Mouse (Mus musculus) forebrain, embryonic 14.5 days (tissue): ENCODE results near the gene Wbp2. TPM values are rescaled to one million over a fixed set of nuclear protein-coding genes. Genes with fewer than 3 reads are reported as not detected.

Experiments
- ATAC-seq: fragments of 200-750 bp; cut with Nextera tagmentation; 2 replicates; pipeline ENCODE4 v1.8.0; 2017; ENCODE audit warnings: mild to moderate bottlenecking, moderate library complexity
- DNase-seq: peaks from one replicate; pipeline ENCODE4 v3.0.0-alpha.2; 2015; ENCODE audit warnings: low spot score
- H3K27ac ChIP-seq: fragments of 300-500 bp; sonication (generic); 2 replicates; pipeline ENCODE4 v1.5.1; 2014; ENCODE audit warnings: low read depth, mild to moderate bottlenecking, control low read depth, low read length, moderate library complexity
- H3K27me3 ChIP-seq: fragments of 300-500 bp; sonication (generic); replicated peaks from 2 replicates; pipeline ENCODE4 v1.6.1; 2014; ENCODE audit warnings: low read length, control low read depth, mixed read lengths; ENCODE audit not compliant: control insufficient read depth, insufficient read depth
- H3K36me3 ChIP-seq: fragments of 300-500 bp; sonication (generic); 2 replicates; pipeline ENCODE4 v1.6.1; 2014; ENCODE audit warnings: low read length, control low read depth; ENCODE audit not compliant: control insufficient read depth, insufficient read depth
- H3K4me1 ChIP-seq: fragments of 300-500 bp; sonication (generic); 2 replicates; pipeline ENCODE4 v1.6.1; 2014; ENCODE audit warnings: antibody characterized with exemption, low read length, control low read depth; ENCODE audit not compliant: control insufficient read depth, insufficient read depth
- H3K4me2 ChIP-seq: fragments of 300-500 bp; sonication (generic); 2 replicates; pipeline ENCODE4 v1.6.1; 2014; ENCODE audit warnings: mild to moderate bottlenecking, control low read depth, low read length
- H3K4me3 ChIP-seq: fragments of 300-500 bp; sonication (generic); 2 replicates; pipeline ENCODE4 v1.5.1; 2014; ENCODE audit warnings: low read depth, low read length, control low read depth
- H3K9ac ChIP-seq: fragments of 300-500 bp; sonication (generic); 2 replicates; pipeline ENCODE4 v1.6.1; 2014; ENCODE audit warnings: mild to moderate bottlenecking, low read length, control low read depth, moderate library complexity
- H3K9me3 ChIP-seq: fragments of 300-500 bp; sonication (generic); replicated peaks from 2 replicates; pipeline ENCODE4 v1.6.1; 2016; ENCODE audit warnings: low read length, control low read depth, mixed read lengths; ENCODE audit not compliant: control insufficient read depth
- WGBS: fragments of 180-500 bp; shearing (Covaris S2); extraction: QIAGEN DNeasy Blood & Tissue Kit; methylation state at CpG from one replicate; pipeline ENCODE4 v1.1.7; 2014; 5-methylcytosine and 5-hydroxymethylcytosine counted together
- polyA plus RNA-seq: library from polyadenylated mRNA; unstranded; fragments of >200 nt; fragmentation: Nextera tagmentation; extraction: Ambion mirVana; gene quantifications from 2 replicates; pipeline ENCODE4 v1.2.1, GENCODE M21; 2014

Gene Wbp2
- polyA plus RNA-seq, 1 experiment from 2014 or later = 145 TPM

GRCm38 (mm10) chr11:116041833-116042232, 45.0 kb downstream of the Wbp2 start:
- no peak overlapping the region for H3K4me2 ChIP-seq
- peaks cover 63% of the 10 kb centered on the region for H3K36me3 ChIP-seq
- no peaks in the 10 kb centered on the region for H3K27me3 ChIP-seq
- DNase-seq (no peak), ATAC-seq (no peak)
- no peak overlapping the region for H3K4me3 ChIP-seq
- WGBS = 100% methylated on average over 2 of the region's 2 CpGs
- no peak overlapping the region for H3K9ac ChIP-seq
- no peak overlapping the region for H3K27ac ChIP-seq
- no peaks in the 10 kb centered on the region for H3K9me3 ChIP-seq
- no peaks in the 10 kb centered on the region for H3K4me1 ChIP-seq

DNA sequence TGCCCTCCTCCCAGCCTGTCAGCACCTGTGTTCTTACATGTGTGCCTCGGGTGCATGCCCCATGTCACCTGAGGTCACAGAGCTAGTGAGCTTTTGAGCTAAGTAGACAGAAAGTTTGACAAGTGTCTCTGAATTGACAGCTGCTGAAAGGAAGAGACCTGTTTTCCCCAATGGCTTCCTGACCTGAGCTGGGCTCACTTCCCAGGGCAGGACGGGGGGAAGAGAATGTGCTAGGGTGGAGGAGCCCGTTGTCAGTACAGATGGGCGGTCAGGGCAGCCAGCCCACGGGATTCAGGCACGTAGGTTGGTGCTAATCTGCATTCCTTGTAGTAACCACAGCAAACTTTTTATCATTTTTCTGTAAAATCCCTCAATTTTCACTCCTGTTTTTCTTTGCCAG, 46.2 kb downstream of the Wbp2 start:
- Histone ChIP-seq H3K4me1 (no peaks in the 10 kb centered on the region), H3K27ac (no peak overlapping the region), H3K36me3 (peaks cover 55% of the 10 kb centered on the region), H3K9ac (no peak overlapping the region), H3K4me2 (no peak overlapping the region), H3K27me3 (no peaks in the 10 kb centered on the region), H3K9me3 (no peaks in the 10 kb centered on the region), H3K4me3 (no peak overlapping the region)
- 94% methylated on average over 6 of the region's 6 CpGs for WGBS
- ATAC-seq (no peak), DNase-seq (no peak)

DNA sequence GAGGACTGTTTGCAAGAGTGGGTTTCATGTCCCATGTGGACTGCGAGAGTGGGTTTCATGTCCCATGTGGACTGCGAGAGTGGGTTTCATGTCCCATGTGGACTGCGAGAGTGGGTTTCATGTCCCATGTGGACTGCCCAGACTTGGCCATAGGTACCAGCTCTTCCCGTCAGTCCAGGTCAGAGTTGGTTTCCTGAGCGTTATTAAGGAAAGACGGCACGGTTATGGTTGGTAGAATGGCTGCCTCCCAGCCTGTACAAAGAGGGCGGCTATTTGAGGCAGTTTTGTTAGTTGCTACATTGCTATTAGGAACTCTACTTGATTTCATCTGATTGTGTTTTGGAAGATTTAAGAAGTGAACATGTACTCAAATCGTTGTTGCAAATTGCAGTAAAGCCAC, 49.0 kb downstream of the Wbp2 start:
- Histone ChIP-seq H3K4me2 (no peak overlapping the region), H3K9ac (no peak overlapping the region), H3K27ac (no peak overlapping the region), H3K9me3 (no peaks in the 10 kb centered on the region), H3K36me3 (peaks cover 47% of the 10 kb centered on the region), H3K4me3 (no peak overlapping the region), H3K4me1 (no peaks in the 10 kb centered on the region), H3K27me3 (no peaks in the 10 kb centered on the region)
- 94% methylated on average over 9 of the region's 9 CpGs for WGBS
- DNase-seq (no peak), ATAC-seq (no peak)

- Histone ChIP-seq H3K27ac (no peak overlapping the region), H3K4me1 (peaks cover 2% of the 10 kb centered on the region), H3K9me3 (no peaks in the 10 kb centered on the region), H3K4me3 (no peak overlapping the region), H3K9ac (no peak overlapping the region), H3K27me3 (no peaks in the 10 kb centered on the region), H3K36me3 (peaks cover 38% of the 10 kb centered on the region), H3K4me2 (no peak overlapping the region)
- no peak for ATAC-seq
- 94% methylated on average over 3 of the region's 3 CpGs for WGBS
- DNase-seq = no peak
Measured at GRCm38 (mm10) chr11:116036671-116037070, 50.1 kb downstream of the Wbp2 start.

DNA sequence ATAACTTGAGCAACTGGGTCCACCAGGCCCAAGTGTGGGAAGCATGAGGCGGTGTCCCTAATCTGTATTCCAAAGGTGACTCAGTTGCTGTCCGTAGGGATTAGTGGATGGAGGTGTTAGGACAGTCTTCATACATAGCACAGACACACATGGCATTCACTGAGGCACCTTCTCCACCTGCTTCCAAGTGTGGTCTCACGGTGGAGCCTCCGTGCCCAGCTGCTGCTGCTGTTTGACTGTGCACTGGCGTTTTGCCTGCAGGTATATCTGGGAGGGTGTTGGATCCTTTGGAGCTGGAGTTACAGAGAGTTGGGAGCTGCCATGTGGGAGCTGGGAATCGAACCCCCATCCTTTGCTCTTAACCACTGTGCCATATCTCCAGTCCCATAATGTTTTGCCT, 52.2 kb downstream of the Wbp2 start:
- Histone ChIP-seq H3K4me1 (peaks cover 10% of the 10 kb centered on the region), H3K9me3 (no peaks in the 10 kb centered on the region), H3K27me3 (no peaks in the 10 kb centered on the region), H3K4me2 (no peak overlapping the region), H3K27ac (no peak overlapping the region), H3K9ac (no peak overlapping the region), H3K4me3 (no peak overlapping the region), H3K36me3 (peaks cover 22% of the 10 kb centered on the region)
- no peak for DNase-seq
- no peak for ATAC-seq
- whole genome bisulfite sequencing = 94% methylated on average over 6 of the region's 6 CpGs

DNA sequence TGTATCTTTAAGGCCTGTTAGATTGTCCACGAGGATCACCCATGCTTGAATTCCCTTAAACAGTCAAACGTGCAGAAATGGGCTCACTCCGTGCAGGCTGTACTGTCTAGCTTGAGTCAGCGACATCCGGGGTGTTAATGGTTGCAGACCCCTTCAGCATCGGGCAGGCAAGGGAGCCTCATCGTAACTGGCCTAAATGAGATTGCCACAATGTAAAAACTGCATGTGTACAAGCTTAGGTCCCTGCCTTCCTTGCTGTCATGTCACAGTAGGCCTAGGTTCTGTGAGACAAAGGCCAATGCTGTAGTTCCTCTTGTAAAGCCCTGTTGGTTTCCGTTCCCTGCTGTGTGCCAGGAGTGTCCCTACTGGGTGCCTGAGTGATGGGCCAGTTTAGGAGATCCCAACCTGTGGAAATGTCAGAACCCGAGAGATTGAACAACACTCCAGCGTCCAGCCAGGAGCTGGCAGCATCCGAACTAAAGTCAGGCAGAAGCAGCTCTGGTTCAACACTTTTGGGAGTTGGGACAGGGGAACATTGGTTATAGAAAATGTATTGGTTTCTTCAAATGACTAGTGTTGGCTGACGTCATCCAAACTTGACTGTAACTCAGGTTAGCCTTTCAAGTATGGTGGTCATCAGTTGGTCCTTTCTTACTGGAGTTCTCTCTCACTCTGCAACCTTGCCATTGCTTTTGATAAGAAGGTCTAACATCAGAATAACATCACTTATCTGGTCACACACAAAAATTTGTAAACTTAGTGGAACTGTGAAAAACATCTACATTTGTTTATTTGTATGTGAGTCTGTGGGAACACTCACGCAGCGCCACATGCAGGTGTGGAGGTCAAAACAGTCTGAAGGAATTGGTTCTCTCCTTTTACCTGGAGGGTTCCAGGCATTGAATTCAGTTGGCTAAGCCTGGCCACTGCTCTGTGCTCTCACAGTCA, 55.6 kb downstream of the Wbp2 start:
- H3K9me3 ChIP-seq = no peaks in the 10 kb centered on the region
- ATAC-seq = peak; percentile 17
- peak overlapping the region; percentile 94 for H3K4me2 ChIP-seq
- peak overlapping the region; percentile 70 for H3K4me3 ChIP-seq
- H3K27ac ChIP-seq = peak overlapping the region; percentile 98
- 0 out of 2 replicates have a peak, but pooled peaks cover 7% of the 10 kb centered on the region for H3K36me3 ChIP-seq
- peak overlapping the region; percentile 89 for H3K9ac ChIP-seq
- WGBS = 26% methylated on average over 14 of the region's 14 CpGs
- no peaks in the 10 kb centered on the region for H3K27me3 ChIP-seq
- H3K4me1 ChIP-seq = peaks cover 12% of the 10 kb centered on the region
- DNase-seq = peak; percentile 56

GRCm38 (mm10) chr11:116030088-116030897, 56.5 kb downstream of the Wbp2 start, which contains the start of gene Unk:
Unk (plus strand) TSS chr11:116030322.
- Histone ChIP-seq H3K4me3 (peak within 1 kb of the TSS; percentile 70), H3K4me2 (peak within 1 kb of the TSS; percentile 94), H3K27me3 (no peaks in the 10 kb centered on the region), H3K4me1 (peaks cover 12% of the 10 kb centered on the region), H3K27ac (peak within 1 kb of the TSS; percentile 98), H3K36me3 (0 out of 2 replicates have a peak, but pooled peaks cover 7% of the 10 kb centered on the region), H3K9me3 (no peaks in the 10 kb centered on the region), H3K9ac (peak within 1 kb of the TSS; percentile 89)
- DNase-seq (peak; percentile 100), ATAC-seq (peak; percentile 96)
- WGBS = under 1% methylated on average over 65 of the region's 67 CpGs

DNA sequence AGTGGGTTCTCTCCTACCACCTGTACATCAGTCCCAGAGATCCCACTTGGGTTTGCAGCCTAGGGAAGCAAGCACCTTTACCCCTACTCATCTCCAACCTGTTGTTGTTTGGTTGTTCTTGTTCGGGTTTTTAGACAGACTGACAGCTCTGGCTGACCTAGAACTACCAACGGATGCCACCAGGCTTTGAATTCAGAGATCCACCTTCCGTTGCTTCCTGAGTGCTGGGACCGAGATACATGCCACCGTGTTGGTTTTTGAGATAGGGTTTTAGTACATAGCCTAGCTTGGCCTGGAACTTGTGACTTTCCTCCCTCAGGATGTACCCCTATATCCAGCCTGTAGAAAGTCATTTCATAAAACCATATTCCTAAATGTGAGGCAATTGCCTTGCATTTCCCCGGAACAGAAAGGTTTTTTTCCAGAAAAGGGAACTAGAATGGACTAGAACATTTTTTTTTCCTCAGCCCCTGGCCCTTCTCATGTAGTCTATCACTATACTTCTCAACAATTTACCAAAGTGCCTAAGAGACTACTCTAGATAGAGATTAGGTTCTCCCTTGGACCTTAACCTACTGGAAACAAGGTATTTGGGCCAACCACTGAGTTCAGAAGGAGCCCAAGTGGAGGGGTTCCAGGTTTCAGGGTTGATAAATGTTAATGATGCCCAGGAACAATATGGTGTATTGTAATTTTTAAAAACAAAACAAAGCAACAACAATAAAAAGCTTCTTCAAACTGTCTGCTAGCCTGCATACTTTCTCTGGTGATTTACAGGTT, 57.5 kb downstream of the Wbp2 start:
- no peaks in the 10 kb centered on the region for H3K27me3 ChIP-seq
- no peak overlapping the region for H3K27ac ChIP-seq
- H3K4me1 ChIP-seq = peaks cover 12% of the 10 kb centered on the region
- WGBS = 90% methylated on average over 6 of the region's 6 CpGs
- DNase-seq (no peak), ATAC-seq (no peak)
- peak overlapping the region; percentile 49 for H3K4me2 ChIP-seq
- 0 out of 2 replicates have a peak, but pooled peaks cover 3% of the 10 kb centered on the region for H3K36me3 ChIP-seq
- peak overlapping the region; percentile 49; the same call in 1 of the 2 replicates for H3K9ac ChIP-seq
- peak overlapping the region; percentile 70 for H3K4me3 ChIP-seq
- no peaks in the 10 kb centered on the region for H3K9me3 ChIP-seq
